Mouse (Mus musculus) spleen, adult 2 months (tissue): Measurements from ENCODE around the gene Ccdc157.

Experiments
- CTCF ChIP-seq: fragments of 200-500 bp; IDR thresholded peaks from 2 replicates; pipeline ENCODE4 v1.5.1; 2011; ENCODE audit warnings: mild to moderate bottlenecking, inconsistent platforms; ENCODE audit not compliant: insufficient read depth, insufficient read length, insufficient replicate concordance; ENCODE audit errors: extremely low read depth
- POLR2A ChIP-seq: fragments of 200-500 bp; IDR thresholded peaks from 2 replicates; pipeline ENCODE4 v1.6.1; 2011; ENCODE audit warnings: low read depth, low read length, inconsistent platforms

DNA sequence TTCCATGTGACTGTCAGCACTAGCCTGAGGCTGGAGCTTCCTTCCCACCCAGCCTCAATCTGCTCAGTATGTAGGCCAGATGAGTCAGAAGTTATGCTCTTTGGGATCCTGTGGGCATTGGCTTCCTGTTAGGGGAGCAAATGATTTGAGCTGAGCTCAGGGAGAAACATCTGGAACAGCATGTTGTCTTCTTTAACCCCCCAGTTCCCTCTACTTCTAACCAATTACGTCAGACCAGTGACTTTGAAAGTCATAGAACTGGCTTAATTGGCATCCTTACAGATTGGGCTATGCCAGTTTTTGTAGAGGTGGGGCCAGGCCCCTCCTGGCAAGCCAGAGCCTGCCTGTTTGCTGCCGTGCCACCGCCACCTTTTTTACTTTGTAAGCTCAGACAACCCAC lies 30.6 kb upstream of the Ccdc157 start:
- TF ChIP-seq CTCF (no peak), POLR2A (no peak)
